Mouse (Mus musculus) erythroid progenitor cell, adult 5-6 weeks (primary cell): ENCODE results near the gene Cox8a. TPM values are rescaled to one million over a fixed set of nuclear protein-coding genes. Genes with fewer than 3 reads are reported as not detected.

Experiments
- ATAC-seq: replicated peaks from 2 replicates; pipeline ENCODE4 v1.8.0; 2016; ENCODE audit warnings: moderate number of reproducible peaks, mild to moderate bottlenecking, moderate TSS enrichment, inconsistent platforms; ENCODE audit not compliant: poor library complexity, low FRiP score, severe bottlenecking
- total RNA-seq, 2 experiments: library from RNA; stranded (forward) in 1 of 2; stranded (reverse) in 1 of 2; fragments of 150-400 nt in 1 of 2; fragments of 186-747, 209-891 nt in 1 of 2; gene quantifications; 2 replicates each; pipeline versions ENCODE4 v1.2.3 to v1.2.4; 2015 to 2017; ENCODE audit warnings: low replicate concordance in 2 of 2

The Cox8a gene
- total RNA-seq, 2 experiments from 2014 or later, result 226 to 241 TPM

DNA sequence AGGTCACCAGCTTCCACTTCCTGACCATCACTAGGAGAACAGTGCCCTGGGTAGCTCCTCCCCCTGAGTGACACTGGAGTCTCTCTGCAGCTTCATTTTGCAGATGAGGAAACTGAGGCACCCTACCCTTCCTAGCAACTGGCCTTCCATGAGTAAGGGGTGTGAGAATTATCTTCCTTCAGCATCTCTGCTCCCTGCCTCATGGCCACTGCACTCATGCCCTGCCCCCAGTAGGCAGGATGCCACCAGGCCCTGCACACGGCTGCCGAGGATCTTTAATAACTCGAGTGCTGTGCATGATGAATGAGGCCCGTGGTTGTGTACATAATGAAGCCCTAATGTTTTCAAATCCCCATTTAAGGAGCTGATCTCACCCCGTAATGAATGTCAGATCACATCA, 26.4 kb downstream of the Cox8a start:
- ATAC-seq, result no peak

DNA sequence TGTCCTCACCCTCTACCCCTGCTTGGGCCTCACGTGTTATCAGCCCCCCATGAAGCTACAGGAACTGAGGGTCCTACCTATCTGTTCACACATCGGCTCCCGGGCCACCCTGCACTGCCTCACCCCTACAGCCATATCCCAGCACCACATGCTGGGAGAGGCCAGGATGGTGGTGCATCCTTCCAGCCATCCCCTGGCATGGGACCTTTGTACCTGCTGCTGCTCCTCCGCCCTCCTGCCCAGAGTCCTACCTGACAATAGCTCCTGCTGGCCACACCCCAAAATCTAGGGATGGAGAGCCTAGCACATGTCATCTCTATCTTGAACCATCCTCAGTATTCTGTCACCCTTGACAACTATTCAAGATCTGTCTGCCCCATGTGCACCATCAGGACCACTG, 28.4 kb downstream of the Cox8a start:
- no peak for ATAC-seq

DNA sequence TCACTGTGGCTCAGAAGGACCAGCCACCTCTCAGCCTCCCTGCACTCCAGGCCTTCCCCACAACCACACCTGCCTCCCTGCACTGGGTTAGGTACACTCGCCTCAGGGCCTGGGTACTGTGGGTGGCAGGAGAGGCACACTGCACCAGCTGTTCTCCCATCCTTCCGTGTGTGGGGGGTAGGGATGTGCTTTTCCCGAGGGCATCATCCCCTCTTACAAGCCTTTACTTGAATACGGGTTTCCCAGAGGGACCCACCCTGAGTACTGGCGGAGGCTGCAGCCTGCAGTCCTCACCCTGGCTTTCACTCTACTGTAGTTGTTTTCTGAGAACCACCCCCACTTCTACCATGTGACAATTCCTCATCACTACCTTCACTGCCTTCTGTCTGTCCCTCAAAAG, 30.3 kb downstream of the Cox8a start:
- no peak for ATAC-seq

DNA sequence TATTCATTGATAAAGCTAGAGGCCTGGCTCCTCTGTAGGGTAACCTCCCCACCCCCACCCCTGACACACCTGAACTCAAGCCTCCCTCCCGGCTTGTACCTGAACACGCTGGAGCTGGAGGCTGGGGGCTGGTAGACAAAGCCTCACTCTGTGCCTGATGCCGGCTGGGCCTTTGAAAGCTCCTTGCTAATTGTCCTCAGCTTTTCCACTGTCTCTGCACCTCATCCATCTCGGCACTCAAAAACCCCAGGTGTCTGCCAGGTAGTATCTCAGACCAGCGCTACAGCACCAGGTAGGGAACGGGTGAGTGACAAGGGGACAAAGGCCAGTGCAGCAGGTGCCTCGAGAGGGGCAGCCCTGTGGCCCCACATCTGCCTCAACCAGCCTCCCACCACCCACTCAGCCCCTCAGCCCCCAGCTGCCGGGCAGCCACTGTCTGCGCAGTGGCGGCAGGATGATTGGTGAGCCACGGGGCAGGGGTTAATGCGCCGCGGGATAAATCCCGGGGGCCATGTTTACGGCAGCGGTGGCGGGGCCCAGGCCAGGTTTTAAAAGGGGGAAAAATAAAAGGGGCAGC, 31.6 kb downstream of the Cox8a start:
- ATAC-seq, result no peak

GRCm38 (mm10) chr19:7185059-7185458, 32.4 kb downstream of the Cox8a start:
- ATAC-seq, result no peak

DNA sequence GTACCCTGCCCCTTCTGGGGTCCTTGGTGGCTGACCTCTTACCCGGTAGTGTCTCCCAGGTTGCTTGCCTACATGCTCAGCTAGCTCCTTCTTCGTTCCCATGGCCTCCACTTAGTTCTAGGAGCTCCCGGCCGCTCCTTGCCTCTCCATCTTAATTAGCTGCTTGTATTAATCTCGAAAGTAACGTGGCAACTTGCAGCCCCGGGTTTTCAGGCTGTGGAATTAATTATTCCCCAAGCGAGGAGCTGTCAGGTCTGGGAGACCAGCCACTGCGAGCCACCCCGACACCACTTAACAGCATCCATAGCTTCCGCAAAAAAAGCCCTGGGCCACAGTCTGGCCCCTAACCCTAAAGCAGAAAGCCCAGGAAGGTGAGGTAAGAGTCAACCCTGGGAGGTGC, 34.0 kb downstream of the Cox8a start:
- no peak for ATAC-seq

DNA sequence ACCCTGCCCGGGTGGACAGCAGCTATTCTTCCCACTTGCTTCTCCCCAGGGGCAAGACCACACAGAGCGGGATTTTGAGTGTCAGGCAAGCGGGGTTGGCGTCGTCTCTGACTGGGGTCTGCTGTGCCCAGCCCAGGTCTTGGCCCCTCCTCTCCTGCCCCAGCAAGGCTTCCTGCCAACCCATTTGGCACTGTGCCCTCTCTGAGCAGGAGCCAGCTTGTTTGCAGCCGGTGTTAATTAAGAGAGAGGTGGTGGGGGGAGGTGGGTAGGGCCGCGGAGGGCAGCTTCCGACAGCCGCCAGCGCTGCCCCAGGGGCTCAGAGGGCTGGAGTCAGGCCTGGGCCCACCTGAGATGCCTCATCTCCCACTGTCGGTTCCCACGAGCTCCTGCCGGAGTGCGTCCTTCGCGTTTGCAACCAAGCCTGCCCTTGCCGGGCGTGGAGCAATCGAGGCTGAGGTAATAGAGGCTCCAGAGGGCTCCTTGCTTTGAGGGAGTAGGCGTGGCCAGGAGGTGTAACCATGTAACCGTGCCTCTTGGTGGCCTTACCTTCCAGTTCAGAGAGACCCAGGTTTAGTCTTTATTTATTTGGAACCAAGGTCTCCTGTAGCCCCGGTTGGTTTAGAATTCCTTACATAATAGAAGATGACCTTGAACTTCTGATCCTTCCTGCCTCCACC, 35.0 kb downstream of the Cox8a start:
- no peak for ATAC-seq

GRCm38 (mm10) chr19:7181496-7181895, 35.9 kb downstream of the Cox8a start:
- ATAC-seq, result no peak

GRCm38 (mm10) chr19:7180756-7181405, 36.5 kb downstream of the Cox8a start:
- no peak for ATAC-seq

DNA sequence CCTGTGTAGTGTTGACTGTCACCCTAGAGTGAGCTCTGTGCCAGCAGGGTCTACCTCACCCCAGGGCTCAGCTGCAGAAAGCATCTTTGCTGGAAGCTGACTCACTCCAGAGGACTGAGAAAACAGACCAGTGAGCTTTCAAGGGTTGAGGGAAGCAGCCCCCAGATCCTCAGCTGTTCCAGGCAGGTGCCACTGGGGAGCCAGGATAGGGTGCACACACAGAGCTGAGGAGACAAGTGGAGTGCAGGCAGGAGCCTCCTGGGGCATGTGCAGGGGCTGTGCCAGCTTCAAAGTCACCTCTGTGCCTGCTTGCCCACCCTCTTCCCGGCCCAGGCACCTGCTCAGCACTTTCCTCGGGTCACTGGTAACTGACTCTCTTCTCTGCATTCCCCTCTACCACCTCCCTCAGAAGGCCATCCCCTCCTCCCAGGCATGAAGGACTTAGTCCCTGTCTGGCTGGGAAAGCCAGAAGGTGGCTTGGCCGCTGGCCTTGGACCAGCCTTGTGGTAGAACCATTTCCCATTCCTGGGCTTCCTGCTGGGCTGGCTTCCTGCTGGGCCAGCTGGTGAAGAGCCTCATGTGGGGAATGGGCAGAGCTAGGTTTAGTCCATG, 38.5 kb downstream of the Cox8a start:
- no peak for ATAC-seq

DNA sequence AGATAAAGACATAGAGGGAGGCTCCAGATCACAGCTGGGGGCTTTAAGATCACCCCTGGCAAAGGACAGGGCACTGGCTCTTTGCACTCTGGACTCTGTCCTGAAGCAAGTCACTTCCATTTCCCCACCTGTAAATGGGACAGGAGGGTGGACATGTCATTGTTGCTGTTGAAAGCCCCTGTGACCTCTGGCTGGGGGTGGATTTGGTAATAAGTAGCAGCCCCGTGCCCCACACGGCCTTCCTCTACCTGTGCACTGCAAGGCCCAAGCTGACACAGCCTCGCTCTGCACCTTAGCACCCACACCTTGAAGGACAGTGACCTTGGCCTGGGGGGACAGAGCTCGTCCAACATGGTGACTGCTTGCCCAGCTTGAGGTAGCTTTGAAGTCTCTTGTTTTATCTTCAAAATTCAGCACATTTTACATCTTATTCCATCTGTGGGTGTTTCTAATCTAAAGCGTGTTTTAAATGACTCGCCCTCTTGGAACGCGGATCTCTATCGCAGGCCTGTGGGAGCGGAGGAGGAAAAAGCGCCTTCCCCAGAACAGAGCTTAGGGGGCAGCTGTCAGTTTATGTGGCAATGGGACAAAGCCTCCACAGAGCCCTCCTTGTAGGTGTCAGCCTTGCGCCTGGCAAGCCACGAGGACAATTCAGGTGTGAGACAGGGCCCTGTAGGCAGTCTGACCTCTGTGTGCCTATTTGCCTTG, 39.5 kb downstream of the Cox8a start:
- ATAC-seq, result no peak

GRCm38 (mm10) chr19:7176041-7176696, 41.2 kb downstream of the Cox8a start:
- no peak for ATAC-seq

GRCm38 (mm10) chr19:7172051-7172866, 45.2 kb downstream of the Cox8a start:
- no peak for ATAC-seq

- no peak for ATAC-seq
These were observed 46.0 kb downstream of the Cox8a start for GRCm38 (mm10) chr19:7171447-7171846.

DNA sequence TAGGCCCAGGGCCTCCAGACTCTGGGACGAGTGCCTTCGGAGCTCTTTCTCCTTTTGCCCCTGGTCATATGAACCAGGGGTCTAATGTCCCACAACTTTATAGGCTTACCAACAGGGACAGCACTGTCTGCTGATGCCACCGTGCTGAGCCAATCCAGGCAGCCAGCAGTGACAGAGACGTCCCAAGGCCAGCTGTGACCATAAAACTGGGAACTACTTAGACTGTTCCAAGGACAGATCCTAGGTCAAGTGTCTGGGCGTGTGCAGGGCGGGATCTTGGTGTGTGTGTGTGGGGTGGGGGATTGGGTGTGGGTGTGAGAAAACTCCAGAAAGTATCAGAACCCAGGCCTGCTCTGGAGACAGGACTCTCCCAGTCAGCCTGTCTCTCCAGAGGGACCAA, 46.5 kb downstream of the Cox8a start:
- ATAC-seq, result no peak

DNA sequence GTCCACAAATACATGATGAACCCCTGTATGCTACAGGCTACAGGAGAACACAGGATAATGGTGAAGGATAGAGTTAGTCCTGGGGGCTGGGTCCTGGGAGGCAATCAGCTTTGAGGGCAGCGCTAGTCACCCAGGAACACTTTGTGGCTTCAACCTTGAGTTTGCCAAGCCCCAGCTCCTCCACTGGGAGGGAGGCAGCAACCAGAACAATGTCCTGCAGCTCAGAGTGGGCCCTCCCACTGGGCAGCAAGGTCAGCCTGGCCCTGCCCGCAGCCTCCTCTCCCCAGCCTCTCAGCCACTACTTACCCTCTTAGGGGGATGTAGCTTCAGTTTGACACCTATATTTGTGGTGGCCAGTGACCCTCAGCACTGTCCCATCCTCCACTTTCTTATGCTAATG, 49.0 kb downstream of the Cox8a start:
- no peak for ATAC-seq

DNA sequence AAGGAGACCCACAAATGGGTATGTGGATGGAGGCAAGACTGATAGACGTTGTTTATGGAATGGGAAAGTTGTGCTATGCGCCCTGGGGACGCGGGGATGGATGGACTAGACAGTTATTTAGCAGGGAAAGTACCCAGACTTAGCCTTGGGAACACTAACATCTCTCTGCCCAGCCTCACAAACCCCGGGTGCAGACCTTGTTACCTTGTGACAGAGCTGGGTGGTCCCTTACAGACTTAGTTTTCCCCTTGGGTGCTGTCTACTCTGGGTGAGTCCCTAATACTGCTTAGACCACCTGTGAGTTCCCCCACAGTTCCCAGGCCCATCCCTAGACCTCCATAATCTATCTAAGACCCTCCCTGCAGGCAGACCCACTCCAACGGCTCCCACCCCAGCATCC, 50.6 kb downstream of the Cox8a start:
- ATAC-seq, result no peak

GRCm38 (mm10) chr19:7166200-7166711, 51.2 kb downstream of the Cox8a start:
- no peak for ATAC-seq
